Mouse (Mus musculus): ENCODE measurements around the gene Acsl5.

DNA sequence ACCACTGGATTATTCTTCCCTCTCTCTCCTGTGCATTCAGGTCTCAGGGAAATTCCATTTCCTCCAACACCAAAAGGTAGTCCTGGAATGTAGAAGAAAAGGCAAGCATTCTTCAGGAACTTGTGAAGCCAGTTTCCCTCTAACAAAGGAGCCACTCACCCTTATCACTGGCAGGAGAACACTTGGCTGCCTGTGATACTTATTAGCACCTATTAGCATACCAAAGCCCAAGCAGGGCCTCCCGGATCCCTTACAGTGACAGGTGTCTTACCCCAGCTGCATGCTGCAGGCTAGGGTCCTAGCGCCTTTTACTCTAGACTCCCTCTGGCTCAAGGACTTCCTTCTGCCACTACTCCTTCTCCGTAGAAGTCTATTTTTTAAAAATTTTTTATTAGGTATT, 19.7 kb downstream of the Acsl5 start:
- TF ChIP-seq CTCF (IDR thresholded peaks at IDR 0.05; ENCODE audit: extremely low read depth, insufficient read depth, insufficient read length, insufficient replicate concordance) (no peak), POLR2A (IDR thresholded peaks at IDR 0.05; ENCODE audit: low read depth, low read length) (no peak)
